Mouse (Mus musculus) olfactory bulb, adult 2 months (tissue): ENCODE data around the gene Rap1gap. TPM values are rescaled to one million over a fixed set of nuclear protein-coding genes. Genes with fewer than 3 reads are reported as not detected.

Source experiments
- H3K27ac ChIP-seq: fragments of 200-500 bp; 2 replicates; pipeline ENCODE4 v1.5.1; 2012; ENCODE audit warnings: low read depth, low read length; ENCODE audit not compliant: insufficient read depth
- H3K4me1 ChIP-seq: fragments of 200-500 bp; 2 replicates; pipeline ENCODE4 v1.6.1; 2012; ENCODE audit warnings: low read length; ENCODE audit not compliant: control insufficient read depth, insufficient read depth
- H3K4me3 ChIP-seq: fragments of 200-500 bp; 2 replicates; pipeline ENCODE4 v1.5.1; 2012; ENCODE audit warnings: mild to moderate bottlenecking, low read depth, low read length, moderate library complexity; ENCODE audit not compliant: insufficient read depth
- CTCF ChIP-seq: fragments of 200-500 bp; IDR thresholded peaks from 2 replicates; pipeline ENCODE4 v1.5.1; 2012; ENCODE audit warnings: low read depth, mild to moderate bottlenecking, low read length, moderate library complexity; ENCODE audit not compliant: insufficient read depth
- POLR2A ChIP-seq: fragments of 200-500 bp; IDR thresholded peaks from 2 replicates; pipeline ENCODE4 v1.6.1; 2012; ENCODE audit warnings: mild to moderate bottlenecking, low read depth, low read length, moderate library complexity; ENCODE audit not compliant: insufficient read depth
- WGBS: fragments of 180-500 bp; shearing (Covaris S2); methylation state at CpG from one replicate; pipeline ENCODE4 v1.1.7; 2018; 5-methylcytosine and 5-hydroxymethylcytosine counted together
- polyA plus RNA-seq: library from polyadenylated mRNA; stranded (reverse); fragments of >200 nt; gene quantifications from 2 replicates; pipeline ENCODE4 v1.2.4, GENCODE M21; 2012; ENCODE audit warnings: low replicate concordance; ENCODE audit not compliant: missing spikeins, insufficient read depth, insufficient read length

The Rap1gap gene
- polyA plus RNA-seq, 1 experiment: not detected

DNA sequence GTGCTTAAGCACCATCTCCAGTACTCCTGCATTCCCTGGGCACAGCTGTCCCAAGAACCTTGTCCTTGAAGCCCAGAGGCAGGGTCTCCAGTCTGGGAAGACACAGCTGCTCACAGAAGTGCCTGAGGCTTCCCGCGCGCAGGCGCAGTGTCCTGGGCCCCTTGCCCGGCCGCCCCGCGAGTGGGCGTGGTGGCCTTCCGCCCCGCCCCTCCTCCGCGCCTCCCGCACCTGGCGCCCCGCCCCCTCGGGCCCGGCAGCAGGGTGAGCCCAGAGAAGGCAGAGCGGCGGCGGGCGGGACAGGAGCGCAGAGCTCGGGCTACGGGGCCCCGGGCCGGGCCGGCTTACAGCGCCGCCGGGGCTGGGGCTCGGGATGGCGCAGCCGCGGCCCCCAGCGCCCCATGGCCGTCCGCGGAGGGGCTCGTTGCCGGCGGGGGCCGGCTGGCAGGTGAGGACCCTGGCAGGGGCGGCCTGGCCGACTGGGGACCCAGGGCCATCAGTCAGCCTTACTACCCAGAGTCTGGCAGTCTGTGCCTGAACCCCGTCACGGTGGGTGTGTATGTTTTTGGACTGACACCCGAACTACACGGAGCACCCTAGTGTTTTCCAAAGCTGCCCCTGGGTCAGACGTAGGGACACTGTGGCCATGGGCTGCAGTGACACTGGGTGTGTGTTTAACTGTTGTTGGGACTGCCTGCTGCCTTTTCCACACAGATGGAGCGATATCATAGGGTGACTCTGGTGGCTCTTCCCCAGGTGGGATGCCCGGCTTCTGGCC is 42.9 kb downstream of the Rap1gap start:
- peak overlapping the region; percentile 31 for H3K4me3 ChIP-seq
- TF ChIP-seq POLR2A: no peak
- TF ChIP-seq CTCF: no peak
- no peak overlapping the region for H3K27ac ChIP-seq
- WGBS: 13% methylated on average over 52 of the region's 52 CpGs
- peaks cover 42% of the 10 kb centered on the region for H3K4me1 ChIP-seq

DNA sequence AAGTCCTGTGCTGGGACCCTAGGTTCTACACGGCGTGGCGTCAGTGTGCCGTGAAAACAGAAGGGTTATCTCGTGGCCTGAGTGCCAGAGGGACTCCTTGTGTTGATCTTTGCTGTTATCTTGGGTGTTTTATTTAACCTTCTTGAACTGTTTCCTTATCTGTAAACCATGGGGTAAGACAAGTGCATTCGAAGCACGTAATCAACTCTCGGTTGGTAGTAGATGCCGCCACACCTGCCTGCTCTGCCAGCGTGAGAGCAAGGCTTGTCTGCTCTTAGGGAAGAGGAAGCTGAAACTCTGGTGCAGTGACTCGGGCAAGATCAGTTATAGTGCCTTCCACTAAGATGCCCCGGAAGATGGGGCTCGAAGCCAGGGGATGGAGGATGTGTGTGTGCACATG is 48.4 kb downstream of the Rap1gap start:
- H3K27ac ChIP-seq: no peak overlapping the region
- H3K4me1 ChIP-seq: peaks cover 14% of the 10 kb centered on the region
- H3K4me3 ChIP-seq: no peak overlapping the region
- WGBS: 91% methylated on average over 13 of the region's 13 CpGs
- no peak for TF ChIP-seq POLR2A
- no peak for TF ChIP-seq CTCF

DNA sequence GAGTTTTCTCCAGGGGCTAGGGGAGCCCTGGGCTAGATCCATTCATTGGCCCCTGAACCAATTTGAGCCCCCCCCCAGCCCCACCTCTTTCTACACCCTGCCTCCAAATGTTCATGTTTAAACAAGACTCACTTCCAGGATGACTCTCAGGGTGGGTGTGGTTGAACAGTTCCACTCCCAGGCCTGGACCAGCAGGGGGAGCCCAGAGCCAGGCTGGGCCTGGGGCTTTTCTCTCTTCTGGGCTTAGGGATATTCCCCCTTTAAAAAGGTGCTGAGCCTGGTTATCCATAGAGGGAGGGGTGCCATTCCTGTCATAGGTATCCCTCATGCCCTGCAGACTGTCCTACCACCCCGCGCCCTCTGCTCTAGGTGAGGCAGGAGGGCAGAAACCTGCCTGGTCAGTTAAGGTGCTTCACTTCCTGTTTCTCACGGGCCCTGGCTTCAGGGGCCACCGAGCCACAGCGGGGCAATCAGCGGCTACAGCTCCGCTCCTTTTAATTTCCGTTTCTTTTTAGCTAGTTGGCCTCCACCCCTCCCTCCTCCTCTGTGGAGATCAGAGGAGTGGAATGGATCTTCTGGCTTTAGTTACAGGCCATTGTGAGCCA is 49.6 kb downstream of the Rap1gap start:
- H3K27ac ChIP-seq: no peak overlapping the region
- H3K4me3 ChIP-seq: no peak overlapping the region
- H3K4me1 ChIP-seq: peaks cover 9% of the 10 kb centered on the region; the same call in 1 of the 2 replicates
- no peak for TF ChIP-seq POLR2A
- TF ChIP-seq CTCF: peak; percentile 27; the same call in 1 of the 2 replicates
- WGBS: 72% methylated on average over 8 of the region's 8 CpGs

DNA sequence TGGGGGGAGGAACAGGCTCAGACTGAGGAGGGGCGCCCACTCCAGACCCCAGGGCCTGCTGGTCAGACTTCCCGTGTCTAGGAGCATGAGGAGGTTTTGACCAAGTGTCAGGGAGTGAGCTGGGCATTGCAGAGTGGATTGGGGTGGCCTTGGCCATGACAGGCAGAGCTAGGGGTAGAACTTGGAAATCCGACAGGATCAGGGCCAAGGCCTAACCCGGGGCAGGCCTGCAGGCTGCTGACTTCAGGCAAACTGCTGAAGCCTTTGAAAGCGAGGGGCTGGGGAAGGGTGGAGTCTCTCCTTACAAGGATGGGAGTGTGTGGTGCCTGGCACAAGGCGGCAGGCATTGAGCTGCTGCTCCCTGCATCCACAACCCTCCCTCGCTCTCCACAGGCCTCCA is 52.5 kb downstream of the Rap1gap start:
- H3K4me3 ChIP-seq: no peak overlapping the region
- no peak for TF ChIP-seq POLR2A
- TF ChIP-seq CTCF: no peak
- WGBS: 72% methylated on average over 7 of the region's 7 CpGs
- H3K4me1 ChIP-seq: no peaks in the 10 kb centered on the region
- H3K27ac ChIP-seq: no peak overlapping the region

DNA sequence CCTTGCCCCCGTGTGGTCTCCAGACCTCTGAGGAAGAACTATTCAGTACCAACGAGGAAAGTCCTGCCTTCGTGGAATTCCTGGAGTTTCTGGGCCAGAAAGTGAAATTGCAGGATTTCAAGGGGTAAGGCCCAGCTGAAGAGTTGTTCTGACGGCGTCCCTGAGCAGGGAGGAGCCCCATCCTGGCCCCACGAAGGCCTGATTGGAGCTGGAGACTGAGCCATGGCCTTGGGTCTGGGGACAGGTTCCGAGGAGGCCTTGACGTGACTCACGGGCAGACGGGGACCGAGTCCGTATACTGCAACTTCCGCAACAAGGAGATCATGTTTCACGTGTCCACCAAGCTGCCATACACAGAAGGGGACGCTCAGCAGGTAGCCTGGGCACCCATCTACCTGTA is 53.1 kb downstream of the Rap1gap start:
- H3K27ac ChIP-seq: no peak overlapping the region
- H3K4me1 ChIP-seq: peaks cover 2% of the 10 kb centered on the region
- 87% methylated on average over 15 of the region's 15 CpGs for WGBS
- H3K4me3 ChIP-seq: no peak overlapping the region
- no peak for TF ChIP-seq POLR2A

DNA sequence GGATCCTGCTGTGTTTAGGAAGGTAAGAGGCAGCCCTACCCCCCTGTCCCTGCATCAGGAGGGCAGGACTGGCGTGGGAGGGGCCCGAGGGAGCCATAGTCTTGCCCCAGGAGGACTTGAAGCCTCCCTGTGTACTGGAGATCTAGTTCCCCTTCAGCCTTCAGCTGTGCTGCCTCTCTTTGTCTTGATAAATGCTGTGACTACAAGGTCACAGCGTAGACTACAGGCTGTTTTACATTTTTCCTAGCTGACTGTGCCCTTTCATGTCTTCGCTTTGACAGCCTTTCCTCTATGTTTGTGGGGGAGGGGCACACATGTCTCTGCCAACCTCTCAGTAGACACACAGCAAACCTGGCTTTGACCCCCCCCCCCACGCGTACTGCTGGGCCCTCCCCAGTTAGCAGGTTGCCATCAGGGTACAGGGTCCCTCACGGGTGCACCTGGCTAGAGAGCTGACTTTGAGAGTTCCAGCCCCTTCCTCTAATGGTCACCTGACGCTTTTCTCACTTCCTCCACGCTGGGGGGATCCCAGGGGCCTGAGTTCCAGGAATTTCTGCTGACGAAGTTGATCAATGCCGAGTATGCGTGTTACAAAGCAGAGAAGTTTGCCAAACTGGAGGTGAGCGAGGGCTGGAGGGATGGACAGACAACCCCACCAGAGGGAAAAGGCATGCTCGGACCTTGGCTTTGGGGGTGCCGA is 55.0 kb downstream of the Rap1gap start:
- TF ChIP-seq POLR2A (no peak), CTCF (no peak)

DNA sequence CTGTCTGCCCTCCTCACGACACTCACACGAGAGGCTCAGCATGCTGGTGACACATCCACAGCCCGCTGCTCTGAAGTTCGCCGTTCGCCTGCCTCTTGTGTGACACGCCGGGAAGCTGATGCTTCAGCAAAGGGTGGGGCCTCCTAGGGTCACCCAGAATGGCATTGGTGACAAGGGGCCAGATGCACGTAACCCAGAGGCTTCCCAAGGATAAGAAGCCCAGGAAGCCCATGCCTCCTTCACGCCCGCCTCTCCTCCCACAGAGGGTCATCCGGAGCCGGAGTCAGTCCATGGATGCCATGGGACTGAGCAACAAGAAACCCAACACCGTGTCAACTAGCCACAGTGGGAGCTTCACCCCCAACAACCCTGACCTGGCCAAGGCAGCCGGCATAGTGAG is 57.0 kb downstream of the Rap1gap start:
- 93% methylated on average over 15 of the region's 15 CpGs for WGBS
- Histone ChIP-seq H3K4me3 (no peak overlapping the region), H3K4me1 (peaks cover 9% of the 10 kb centered on the region), H3K27ac (no peak overlapping the region)
- TF ChIP-seq CTCF (no peak), POLR2A (no peak)

More for the DNA sequence above, 55.0 kb downstream of the Rap1gap start:
- H3K4me1 ChIP-seq: peaks cover 9% of the 10 kb centered on the region
- H3K27ac ChIP-seq: no peak overlapping the region
- H3K4me3 ChIP-seq: no peak overlapping the region
- 66% methylated on average over 15 of the region's 15 CpGs for WGBS

GRCm38 (mm10) chr4:137722230-137722629 is 57.7 kb downstream of the Rap1gap start:
- 86% methylated on average over 3 of the region's 3 CpGs for WGBS

More at GRCm38 (mm10) chr4:137722230-137722629, 57.7 kb downstream of the Rap1gap start:
- H3K4me3 ChIP-seq: no peak overlapping the region
- H3K27ac ChIP-seq: no peak overlapping the region
- TF ChIP-seq POLR2A (no peak), CTCF (no peak)
- H3K4me1 ChIP-seq: peaks cover 14% of the 10 kb centered on the region
